Mouse (Mus musculus) CH12.LX (cell line): ENCODE data around the gene Ralbp1.

ENCODE experiments used
- CTCF ChIP-seq, 2 experiments: IDR thresholded peaks in 1 of 2; conservative IDR thresholded peaks in 1 of 2; 2 replicates each; pipeline ENCODE4 v1.5.1; 2011 to 2012; ENCODE audit warnings: low read depth in 2 of 2, low read length in 2 of 2, improper control_type of control experiment in 1 of 2, inconsistent platforms in 1 of 2, mild to moderate bottlenecking in 1 of 2, moderate library complexity in 1 of 2
- JUND ChIP-seq: conservative IDR thresholded peaks from 2 replicates; pipeline ENCODE4 v1.6.1; 2011; ENCODE audit warnings: low read depth, low read length, improper control_type of control experiment
- KAT2A ChIP-seq: IDR thresholded peaks from 2 replicates; pipeline ENCODE4 v1.6.1; 2012; ENCODE audit warnings: low read length, improper control_type of control experiment, inconsistent platforms; ENCODE audit not compliant: insufficient replicate concordance
- MAFK ChIP-seq: IDR thresholded peaks from 2 replicates; pipeline ENCODE4 v1.6.1; 2011; ENCODE audit warnings: low read length, improper control_type of control experiment; ENCODE audit not compliant: insufficient replicate concordance
- POLR2A ChIP-seq: IDR thresholded peaks from 2 replicates; pipeline ENCODE4 v1.6.1; 2011; ENCODE audit warnings: low read depth, mild to moderate bottlenecking, improper control_type of control experiment, low read length
- POLR2AphosphoS2 ChIP-seq: IDR thresholded peaks from 2 replicates; pipeline ENCODE4 v1.6.1; 2011; ENCODE audit warnings: low read depth, low read length, improper control_type of control experiment

DNA sequence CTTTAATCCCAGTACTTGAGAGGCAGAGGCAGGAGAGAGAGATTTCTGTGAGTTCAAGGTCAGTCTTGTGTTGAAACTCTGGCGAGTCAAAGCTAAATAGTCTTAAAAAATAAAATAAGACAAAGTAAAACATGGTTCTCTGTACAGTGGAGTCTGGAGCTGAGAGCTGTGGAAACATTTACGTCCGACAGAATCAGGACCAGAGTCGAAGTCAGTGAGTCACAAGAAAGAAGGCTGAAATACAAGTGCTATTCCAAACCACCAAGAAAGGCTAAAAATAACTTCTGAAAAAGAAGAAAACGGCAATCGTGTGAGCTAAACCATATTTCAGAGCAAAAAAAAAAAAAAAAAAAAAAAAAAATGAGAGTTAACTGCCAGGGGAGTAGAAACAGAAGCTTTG, 16.7 kb upstream of the Ralbp1 start:
- TF ChIP-seq JUND (no peak), CTCF (conservative IDR thresholded peaks at IDR 0.05 in 1 of 2, IDR thresholded peaks at IDR 0.05 in 1 of 2; ENCODE audit: low read depth in 2 of 2, low read length in 2 of 2) (no peak), POLR2A (no peak), POLR2AphosphoS2 (no peak), MAFK (no peak), KAT2A (no peak)
